Mouse (Mus musculus) G1E (cell line): ENCODE measurements around the gene Cbfa2t2.

Experiments used
- CTCF ChIP-seq: IDR thresholded peaks from 2 replicates; pipeline ENCODE4 v1.5.1; 2012; ENCODE audit warnings: low read depth, low read length, inconsistent platforms, mixed read lengths
- GATA1 ChIP-seq: IDR thresholded peaks from 2 replicates; pipeline ENCODE4 v1.6.1; 2012; ENCODE audit warnings: borderline replicate concordance, low read length, inconsistent platforms, mixed read lengths
- GATA2 ChIP-seq: IDR thresholded peaks from 2 replicates; pipeline ENCODE4 v1.6.1; 2012; ENCODE audit warnings: low read depth, low read length, inconsistent platforms, borderline replicate concordance
- POLR2AphosphoS5 ChIP-seq: IDR thresholded peaks from 2 replicates; pipeline ENCODE4 v1.6.1; 2012; ENCODE audit warnings: low read depth, low read length, inconsistent platforms; ENCODE audit not compliant: insufficient replicate concordance
- TAL1 ChIP-seq: conservative IDR thresholded peaks from 2 replicates; pipeline ENCODE4 v1.6.1; 2012; ENCODE audit warnings: low read depth, low read length, inconsistent platforms, mixed read lengths

DNA sequence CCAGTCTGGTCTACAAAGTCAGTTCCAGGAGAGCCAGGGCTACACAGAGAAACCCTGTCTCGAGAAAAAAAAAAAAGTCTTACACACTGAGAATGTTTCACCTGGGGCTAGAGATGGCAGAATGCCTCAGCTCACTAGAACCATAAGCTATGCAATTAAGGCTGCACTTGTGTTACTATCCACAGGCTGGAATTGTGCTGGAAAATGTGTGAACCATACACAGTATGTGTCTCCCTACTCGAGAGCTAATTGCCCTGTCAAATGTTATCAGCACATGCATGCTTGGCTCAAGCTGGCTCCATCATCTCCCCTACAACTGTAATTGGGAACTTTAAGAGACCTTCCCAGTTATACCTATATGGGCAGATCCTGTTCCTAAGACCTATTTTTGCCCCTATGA is 114.7 kb downstream of the Cbfa2t2 start:
- no peak for TF ChIP-seq CTCF
- no peak for TF ChIP-seq GATA1
- no peak for TF ChIP-seq POLR2AphosphoS5
- no peak for TF ChIP-seq TAL1
- no peak for TF ChIP-seq GATA2
